Mouse (Mus musculus): Measurements from ENCODE around the gene Cdk5rap3.
A peak's percentile ranks its signal among the peaks of the same experiment; 100 is the strongest.

Gene Cdk5rap3

DNA sequence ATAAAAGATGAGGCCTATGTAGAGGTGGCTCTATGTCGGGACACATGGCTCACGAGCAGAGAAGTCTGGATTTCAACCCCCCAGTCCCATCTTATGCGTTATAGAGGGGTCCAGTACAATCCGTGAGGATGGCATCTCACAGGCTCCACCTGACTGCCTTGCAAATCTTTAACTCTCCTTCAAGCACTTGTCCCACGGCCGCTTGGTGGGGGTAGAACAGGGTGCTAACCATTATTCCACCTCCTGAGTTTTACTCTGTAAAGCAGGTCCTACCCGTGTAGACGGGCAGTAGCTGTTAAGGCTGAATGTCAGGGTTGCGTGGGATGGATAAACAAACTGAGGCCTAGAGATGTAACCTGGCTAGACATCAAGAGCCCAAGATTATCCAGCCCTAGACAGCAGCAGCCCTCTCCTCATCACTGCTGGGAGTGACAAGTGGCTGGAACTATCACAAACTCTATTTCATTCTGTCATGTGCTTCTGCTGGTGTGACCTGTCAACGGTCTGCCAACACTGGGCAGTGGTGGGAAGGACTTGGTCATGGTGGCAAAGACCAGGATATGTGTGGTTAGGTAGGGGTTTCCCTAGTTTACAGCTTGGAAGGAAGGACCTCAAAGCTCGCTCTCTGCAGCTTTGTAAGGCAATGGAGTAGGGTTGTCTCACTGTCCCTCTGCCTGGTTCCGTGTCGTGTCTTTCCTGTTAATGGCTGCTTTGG, 17.4 kb upstream of the Cdk5rap3 start:
- no peak for DNase-seq

DNA sequence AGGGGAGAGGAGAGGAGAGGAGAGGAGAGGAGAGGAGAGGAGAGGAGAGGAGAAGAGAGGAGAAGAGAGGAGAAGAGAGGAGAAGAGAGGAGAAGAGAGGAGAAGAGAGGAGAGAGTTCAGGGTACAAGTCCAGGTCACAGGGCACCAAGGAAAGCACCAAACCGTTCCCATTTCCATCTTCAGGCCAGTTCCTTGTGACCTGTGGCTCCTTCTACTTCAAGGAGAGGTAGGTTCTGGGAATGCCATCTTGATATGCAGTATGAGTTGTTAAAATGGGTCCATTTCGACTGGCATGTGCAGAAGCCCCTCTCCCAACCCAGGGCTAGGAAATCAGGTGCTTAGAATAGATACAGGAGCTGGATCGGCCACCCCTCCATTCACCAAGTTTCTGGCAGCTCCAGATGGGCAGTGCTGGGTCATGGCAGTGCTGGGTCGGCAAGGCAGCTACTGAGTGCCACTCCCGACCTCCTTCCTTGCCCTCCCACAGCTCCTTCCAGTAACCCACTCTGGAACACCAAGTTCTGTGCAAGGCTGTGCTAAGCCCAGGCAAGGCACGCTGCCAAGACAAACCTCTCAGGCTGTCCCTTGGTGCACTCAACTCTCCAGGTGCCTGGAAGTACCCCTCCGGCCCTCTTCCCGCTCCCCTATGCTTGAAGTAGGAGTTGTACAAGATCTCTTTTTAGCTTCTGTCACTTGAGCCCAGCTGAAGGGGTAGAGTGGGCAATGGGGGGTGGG, 15.2 kb upstream of the Cdk5rap3 start:
- no peak for DNase-seq

DNA sequence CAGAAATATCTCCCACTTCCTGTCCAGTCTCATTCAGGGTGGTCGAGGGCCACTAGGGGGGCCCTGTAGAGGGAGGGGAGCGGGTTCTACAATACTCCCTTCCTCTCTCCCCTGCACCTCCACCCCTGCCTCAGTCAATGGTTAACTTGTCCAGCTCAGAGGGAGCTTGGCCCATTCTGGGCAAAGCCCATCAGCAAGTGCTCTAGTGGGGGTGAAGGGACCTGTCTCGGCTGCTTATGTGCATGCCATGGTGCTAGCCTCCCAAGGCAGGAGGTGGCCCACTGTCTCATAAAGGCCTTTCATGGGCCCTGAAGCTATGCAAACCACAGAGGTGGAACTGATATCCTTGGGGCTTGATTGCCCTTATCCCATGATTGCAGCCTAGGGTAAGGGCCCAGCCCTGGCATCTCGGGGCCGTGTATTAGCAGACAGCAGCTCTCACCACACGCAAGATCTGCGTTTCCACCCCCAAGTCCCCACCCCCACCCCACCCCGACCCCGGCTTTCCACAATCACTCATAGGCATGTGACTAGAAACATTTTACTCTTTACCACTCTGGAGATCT, 13.6 kb upstream of the Cdk5rap3 start:
- no peak for DNase-seq

DNA sequence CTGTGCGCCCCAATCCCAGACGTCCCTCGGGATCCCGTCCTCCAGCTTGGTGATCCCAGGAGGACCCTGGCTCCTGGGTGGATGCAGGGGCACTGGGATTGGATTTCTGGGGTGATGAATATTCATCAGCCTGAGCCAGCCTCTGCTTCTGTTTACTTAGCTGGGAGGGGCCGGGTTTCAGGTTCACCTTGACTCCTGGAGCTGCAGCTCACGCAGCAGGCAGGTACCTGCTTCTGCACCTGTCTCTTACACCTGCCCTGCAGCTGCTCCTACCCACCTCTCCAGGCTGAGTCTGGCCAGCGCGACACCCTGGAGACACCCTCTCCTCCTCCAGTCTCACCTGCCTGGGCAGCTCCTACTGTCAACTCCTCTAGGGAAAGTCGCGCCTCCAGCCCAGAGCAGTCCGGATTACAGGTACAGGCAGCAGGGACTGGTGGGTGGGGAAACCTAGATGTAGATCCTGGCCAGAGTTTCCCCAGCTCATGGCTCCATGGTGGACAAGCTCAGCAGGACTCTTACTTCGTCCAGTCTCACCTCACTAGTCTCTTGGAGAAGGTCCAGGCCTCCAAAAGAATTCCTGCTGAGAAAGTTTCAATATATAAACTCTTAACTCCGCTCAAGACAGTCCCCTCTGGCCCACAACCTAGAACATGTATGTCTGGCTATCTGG, 12.9 kb upstream of the Cdk5rap3 start:
- no peak for DNase-seq

DNA sequence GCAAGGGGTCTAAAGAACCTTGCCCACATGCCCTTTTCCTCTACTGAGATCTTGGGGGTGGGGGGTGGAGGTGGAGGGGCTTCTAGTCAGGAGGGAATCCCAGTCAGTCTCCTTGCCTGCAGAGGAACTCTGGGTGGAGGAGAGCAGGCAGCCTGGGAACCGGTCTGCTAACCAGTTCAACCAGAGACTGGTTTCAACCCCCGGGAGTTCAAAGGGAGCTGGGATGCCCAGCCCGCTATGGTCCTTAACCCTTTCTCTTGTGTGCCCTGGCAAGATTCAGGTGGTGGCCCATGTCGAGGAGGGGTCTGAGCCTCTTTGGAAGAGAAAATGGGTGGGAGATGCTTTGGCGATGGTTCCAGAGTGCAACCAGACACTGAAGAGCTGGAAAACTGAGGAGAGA, 12.4 kb upstream of the Cdk5rap3 start:
- DNase-seq, result no peak

DNA sequence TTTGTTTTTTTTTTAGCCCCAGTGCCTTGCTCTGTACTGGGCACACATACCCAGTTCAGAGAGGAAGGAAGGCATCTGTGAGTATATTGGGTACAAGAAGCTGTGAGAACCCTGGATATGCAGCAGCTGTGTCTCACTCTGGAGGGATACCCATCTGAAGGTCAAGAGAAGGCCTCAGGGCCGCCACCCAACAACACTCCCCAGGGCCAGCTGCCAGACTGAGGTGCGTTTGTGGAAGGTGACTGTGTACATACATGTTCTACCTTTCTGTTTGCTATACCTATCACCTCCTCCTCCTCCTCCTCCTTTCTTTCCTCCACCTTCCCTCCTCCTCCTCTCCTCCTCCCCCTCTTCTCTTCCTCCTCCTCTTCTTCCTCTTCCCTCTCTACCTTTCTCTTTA, 11.8 kb upstream of the Cdk5rap3 start, which contains the start of gene Prr15l:
TSS of gene Prr15l (plus strand) at position 17 of the 400 bp plus-strand sequence.
- no peak for DNase-seq

DNA sequence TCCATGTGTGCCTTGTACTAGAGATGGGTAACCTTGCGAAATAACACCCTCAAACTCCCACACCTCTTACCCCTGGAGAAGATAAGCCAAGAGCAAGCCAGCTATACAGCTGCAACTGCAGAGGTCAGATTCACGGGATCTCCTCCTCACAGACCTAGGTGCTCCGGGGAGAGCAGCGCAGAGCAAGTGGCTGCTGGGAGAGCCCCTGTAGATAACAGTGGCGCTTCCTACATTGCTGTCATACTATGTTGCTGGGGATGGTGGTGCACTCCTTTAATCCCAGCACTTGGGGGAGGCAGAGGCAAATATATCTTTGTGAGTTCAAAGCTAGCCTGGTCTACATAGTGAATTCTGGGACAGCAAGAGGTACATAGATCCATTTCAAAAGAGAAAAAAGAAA, 10.3 kb upstream of the Cdk5rap3 start:
- DNase-seq, result no peak

DNA sequence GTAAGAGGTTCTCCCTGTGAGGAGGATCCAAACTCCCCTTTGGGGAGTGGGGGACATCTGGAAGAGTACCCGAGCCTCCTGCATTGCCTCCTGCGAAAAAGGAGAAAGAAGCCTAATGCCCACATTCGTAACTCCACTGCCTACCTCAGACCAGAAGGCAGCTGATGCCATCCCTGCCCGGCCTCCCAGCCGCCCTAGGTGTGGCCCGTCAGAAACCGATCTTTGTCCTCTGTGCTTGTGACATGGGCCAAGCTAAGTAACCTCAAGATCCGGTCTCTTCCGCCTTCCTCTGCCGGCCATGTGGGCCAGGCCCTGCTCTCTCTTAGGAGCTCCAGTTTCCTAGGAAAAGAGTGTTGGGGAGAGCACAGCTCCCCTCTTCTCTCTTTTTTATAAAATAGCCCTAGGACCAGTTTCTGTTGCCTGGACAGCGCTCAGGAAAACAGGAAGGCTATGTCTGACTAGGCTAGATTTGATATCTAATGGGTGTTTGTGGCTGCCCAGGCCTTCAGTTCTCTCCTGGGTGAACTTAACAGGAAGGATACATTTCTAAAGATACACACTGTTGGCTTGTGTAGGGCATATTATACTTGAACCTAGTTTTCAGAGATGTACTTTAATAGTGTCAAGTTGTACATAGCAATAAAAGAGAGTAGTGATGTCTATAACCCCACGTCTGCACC, 9.3 kb upstream of the Cdk5rap3 start:
- DNase-seq, result no peak

DNA sequence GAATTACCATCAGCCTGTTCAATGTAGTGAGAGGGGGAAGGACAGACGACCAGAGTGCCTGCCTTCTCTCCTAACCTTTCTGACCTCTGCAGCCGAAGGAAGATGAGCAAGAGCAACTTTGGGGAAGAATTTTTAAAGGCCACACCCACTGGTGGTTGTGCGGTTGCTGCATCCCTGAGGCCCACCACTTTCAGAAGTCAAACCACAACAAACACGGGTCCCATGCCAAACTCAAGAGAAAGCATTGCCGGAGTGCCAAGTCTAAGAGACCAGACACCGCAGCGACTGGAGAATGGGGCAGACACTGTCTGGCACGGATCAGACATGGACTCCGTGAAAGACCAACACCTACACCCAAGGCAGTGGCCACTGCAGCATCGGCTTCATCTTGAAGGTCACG, 8.6 kb upstream of the Cdk5rap3 start:
- no peak for DNase-seq

DNA sequence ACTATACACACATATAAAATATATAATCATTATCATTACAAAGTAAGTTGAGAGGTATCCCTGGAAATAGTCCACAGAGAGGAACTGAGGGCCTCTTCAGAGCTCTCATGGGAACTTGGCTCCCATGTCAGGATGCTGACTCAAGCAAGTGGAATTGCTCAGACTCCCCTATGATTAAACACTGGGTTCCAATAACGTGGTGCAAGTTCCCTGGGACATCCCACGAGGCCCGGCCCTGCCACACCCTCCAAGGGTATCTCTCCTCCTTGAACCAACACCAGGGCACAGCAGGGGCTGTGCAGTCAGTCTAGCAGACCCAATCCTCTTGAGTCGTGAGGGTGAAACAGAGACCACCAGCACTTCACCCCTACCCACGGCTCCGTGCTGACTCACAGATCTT, 2.7 kb upstream of the Cdk5rap3 start:
- DNase-seq, result no peak

DNA sequence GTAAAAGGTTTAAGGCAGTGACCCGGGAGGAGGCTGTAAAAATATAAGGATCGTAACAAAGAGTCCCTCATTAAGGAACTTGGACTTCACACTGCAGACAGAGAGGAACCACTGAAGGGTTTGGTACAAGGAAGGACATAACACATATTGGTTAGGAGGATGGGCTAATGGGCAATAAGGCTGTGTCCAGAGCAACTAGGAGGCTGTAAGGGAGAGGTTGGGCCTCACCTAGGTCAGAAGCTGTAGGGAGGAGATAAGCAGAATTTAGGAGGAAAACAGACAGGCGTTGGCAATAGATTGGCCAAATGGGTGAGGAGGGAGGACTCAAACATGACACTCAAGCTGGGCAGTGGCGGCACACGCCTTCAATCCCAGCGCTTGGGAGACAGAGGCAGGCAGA, 1.1 kb upstream of the Cdk5rap3 start:
- DNase-seq, result no peak

DNA sequence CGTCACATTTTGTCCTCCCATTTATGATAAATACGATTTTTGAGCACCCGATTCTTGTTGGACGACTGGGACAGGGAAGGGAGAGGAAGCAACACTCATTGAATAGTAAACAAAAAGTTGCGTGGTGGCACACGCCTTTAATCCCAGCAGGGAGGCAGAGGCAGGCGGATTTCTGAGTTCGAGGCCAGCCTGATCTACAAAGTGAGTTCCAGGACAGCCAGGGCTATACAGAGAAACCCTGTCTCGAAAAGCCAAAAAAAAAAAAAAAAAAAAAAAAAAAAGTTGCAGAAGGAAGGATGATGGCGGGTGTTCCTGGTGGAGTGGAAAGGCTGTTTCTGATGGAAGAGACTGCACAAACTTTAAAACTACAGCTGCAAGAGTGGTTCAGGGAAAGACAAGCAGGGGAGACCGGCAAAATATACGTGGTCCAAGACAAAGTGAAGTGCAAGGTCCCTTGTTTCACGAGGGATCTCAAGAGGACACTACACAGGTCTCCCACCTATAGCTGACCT, 645 bp upstream of the Cdk5rap3 start:
- no peak for DNase-seq

DNA sequence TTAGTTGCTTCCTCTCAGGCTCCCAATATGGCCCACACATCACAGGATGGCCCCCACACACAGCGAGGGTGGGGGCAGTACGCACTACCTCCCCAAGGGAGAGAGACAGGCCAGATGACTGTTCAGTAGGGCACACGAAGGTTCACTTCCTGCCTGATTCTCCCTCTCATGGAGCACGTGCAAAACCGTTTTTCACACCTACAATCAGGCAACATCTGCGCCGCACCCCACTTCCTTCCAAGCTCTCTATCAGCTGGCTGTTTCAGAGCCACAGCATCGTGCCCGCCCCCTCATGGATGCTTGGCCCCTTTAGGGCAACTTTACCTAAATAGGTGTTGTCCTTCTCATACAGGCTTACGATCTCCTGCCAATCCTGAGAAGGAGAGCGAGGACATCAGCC, 3.6 kb downstream of the Cdk5rap3 start:
- DNase-seq, result peak; percentile 34 to 65

DNA sequence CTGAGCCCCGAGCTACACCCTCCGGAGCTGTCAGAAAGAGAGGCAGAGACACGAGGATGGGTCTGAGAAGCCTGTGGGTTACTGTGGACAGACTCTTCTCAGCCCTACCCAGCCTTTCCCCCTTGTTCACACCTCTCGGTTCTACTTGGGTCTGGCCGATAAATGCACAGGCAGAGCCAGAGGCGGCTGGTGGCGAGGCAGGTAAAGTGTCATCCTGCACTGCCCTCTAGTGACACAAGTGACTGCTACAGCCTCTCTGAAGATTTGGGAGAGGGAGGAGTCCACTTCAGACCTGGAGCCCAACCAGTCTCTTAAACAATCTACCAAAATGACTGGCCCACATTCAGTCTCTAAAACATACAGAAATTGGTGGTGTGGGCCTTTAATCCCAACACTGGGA, 6.3 kb downstream of the Cdk5rap3 start:
- DNase-seq, result peak; percentile 32 to 51

DNA sequence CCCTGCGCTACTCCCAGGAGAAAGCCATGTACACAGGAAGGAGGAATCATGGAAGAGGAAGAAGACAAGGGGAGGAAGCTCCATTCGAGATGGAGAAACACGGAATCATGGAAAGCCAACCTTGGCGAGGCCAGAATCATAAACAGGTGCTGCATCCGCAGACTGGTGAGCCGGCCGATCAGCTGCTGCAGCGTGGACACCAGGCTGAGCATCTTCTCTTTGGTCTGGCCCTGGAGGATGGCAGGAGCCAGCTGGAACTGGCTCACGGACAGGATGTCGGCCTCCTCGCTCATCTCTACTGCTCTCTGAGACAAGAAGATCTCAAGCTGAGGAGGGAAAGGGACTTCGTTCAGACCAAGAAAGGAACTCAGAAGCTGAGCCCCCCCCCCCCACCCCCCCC, 7.7 kb downstream of the Cdk5rap3 start:
- DNase-seq, result no peak

DNA sequence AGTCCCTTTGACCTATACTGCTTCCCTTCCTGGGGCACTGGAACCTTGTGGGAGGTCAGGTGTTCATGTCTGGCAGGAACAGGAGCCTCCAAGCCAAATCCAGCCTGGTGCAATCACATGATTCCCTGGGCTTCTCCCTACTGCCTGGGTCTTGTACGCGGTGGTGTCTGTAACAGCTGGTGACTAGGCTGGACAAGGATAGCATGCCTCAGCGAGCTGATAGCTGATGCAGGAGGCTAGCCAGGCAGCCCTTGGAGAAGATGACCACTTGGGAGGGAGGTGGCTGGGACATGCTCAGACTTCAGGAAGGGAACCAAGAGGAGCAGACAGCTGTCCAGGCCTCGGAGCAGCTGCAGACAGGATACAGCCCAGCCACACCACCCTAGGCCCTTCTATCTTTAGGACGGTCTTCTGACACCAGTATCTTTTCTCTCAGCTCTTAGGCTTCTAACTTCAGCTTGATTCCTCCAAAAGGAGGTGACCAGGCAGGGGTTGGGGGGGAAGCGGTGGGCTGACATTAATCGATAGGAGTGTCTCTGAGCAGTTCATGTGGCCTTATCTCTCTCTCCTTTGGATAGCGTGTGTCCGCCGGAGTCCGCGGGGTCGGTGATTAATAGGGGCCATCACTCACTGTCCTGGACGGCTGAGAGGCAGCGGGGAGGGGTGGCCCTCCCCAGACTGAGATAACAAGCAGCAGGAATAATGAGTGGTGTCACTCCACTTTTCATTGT, 9.7 kb downstream of the Cdk5rap3 start:
- no peak for DNase-seq

DNA sequence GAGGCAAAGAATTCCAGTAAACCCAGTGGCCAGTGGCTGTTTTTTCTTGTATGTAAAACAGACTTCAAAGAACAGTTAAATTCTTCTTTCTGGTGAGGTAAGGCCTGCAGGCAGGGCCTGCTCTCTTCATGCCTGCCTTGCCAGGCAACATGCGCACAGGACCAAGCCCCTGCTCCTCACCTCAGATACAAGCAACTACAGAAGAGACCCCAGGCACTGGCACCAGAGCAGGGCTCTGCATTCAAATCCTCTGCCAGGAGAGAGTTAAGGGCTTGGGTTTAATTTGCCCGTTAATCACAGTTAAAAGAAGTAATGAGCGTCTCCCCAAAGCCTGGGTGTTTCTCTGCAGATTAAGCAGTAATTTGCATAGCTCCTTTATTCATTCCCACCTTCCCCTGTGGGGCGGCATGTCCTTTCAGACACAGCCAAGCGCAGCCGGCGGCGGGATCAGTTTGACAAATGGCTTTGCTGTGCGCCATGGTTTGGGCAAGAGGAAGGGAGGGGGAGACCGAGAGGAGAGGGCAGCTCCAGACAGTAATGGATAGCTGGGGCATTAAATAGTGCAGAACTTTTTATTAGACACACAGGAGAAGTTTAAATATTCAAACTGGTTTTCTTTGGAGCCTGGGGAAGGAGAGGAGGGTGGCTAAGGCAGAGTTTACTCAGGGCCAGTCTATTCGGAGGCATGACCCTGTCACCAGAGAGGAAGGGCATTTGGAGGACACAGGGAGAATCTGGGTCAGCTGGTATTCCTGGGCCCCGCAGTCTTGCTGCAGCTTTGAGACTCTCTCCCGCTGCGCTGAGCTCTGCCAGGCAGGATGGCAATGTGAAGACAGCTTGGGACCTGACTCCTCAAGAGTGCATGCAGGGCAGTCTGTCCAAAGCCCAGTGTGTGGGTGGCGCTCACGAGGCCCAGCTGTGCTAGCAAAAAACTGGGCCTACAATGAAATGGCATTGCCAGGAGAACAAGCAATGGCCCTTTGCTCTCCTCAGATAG, 13.4 kb downstream of the Cdk5rap3 start:
- no peak for DNase-seq

DNA sequence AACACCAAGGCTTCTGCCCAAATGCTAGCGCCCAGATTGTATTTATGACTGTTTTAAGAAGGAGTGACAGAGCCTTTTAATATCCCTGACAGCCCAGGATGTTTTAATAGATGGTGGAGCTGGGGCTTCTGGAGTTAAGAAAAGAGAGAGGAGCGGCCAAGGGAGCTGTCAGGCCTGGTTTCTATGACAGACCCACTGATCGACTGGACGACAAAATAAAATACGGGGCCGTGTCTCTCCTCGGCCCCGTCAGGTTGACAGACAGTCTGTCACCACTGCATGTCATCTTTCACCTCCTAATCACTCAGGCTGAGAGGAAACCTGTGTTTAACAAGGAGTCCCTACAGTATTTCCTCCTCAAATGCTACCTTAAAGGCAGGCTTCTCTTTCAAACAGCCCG, 15.0 kb downstream of the Cdk5rap3 start:
- DNase-seq, result no peak

DNA sequence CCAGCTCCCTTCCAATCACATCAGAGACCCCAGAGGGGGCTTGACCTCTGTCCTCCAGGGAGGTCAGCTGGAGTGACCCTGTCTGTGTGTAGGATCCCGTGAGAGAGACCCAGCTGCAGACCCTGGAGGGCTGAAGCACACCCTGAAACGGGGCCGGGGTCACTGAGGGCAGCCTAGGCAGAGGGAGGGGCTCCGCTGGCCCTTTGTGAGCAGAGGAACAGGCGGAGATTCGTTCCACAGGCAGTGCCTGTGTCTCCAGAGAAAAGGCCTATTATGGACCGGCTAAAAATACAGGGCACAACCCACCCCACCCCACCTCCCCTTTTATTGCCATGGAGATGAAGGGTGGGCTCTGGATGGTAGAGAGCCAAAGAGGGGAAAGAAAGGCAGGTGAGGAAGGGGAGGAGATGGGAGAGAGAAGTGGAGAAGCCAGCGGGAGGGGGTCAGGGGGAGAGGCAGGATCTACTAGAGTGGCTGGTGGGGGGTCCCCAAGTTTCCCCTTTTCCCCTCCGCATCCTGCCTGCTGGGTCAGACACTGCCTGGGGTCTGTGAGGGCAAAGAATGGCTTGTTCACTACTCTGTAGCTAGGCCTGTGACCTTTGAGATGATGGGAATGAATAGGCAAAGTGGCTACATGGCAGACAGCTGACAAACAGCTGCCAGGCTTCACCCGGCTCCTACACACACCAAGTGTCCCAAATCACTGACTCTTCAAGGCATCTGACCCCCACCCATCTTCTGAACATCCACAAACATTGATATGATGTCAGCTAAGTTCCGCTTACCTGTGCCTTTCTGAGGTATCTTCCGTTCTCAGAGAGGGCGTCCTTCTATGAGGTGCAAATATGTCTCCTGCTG, 16.6 kb downstream of the Cdk5rap3 start:
- DNase-seq, result no peak

DNA sequence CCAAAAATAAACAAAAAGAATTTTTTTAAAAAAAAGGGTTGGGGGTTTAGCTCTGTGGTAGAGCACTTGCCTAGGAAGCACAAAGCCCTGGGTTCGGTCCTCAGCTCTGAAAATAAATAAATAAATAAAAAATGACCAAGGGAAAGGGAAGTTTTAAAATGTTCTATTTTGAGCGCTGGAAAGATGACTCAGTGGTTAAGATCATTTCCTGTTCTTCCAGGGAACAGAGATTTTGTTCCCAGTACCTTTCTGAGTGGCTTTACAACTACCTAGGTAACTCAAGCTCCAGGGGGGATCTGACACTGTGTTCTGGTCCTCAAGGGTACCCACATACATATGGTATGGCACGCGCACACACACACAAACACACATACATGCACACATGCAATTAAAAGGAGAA, 20.4 kb downstream of the Cdk5rap3 start:
- DNase-seq, result no peak
